Mouse (Mus musculus): Measurements from ENCODE around the gene Ankrd33b. TPM values are rescaled to one million over a fixed set of nuclear protein-coding genes. Genes with fewer than 3 reads are reported as not detected.

The Ankrd33b gene
- total and polyA plus RNA-seq, 3 experiments, result 50.0 to 69.6 (median 60.3) TPM

DNA sequence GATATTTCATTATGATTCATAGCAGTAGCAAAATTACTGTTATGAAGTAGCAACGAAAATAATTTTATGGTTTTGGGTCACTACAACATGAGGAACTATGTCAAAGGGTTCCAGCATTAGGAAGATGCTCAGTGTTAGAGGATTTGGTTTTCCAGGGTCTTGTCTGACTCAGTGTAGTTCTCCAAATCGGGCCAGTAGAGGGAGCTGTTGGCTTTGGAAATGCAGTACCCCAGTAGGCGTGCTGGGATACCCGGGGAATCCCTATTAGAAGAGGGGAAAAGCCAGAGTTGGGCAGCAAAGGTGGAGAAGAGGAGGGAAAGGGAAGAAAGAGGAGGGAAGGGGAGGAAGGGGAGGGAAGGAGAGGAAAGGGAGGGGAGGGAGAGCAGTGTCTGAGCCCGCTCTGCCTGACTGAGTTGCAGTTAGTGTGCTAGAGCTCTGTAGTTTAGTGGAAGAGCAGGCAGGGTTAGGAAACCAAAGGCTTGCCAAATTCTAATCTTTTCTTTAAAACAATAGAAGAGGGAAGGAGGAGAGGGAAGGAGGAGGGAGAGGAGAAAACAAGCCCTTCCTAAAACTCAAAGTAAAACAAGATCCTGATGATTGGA lies 51.8 kb downstream of the Ankrd33b start (continued):
- TF ChIP-seq MXI1 (IDR thresholded peaks at IDR 0.05; ENCODE audit: low read depth, low read length) (no peak), MAZ (IDR thresholded peaks at IDR 0.05; ENCODE audit: low read depth, low read length) (peak; percentile 59; the same call in 1 of the 2 replicates), BHLHE40 (IDR thresholded peaks at IDR 0.05; ENCODE audit: low read depth, low read length) (peak; percentile 52), SIN3A (IDR thresholded peaks at IDR 0.05; ENCODE audit: low read length) (no peak), IRF4 (IDR thresholded peaks at IDR 0.05; ENCODE audit: low read depth, low read length) (peak; percentile 46; the same call in 1 of the 2 replicates), ELF1 (IDR thresholded peaks at IDR 0.05; ENCODE audit: low read depth, low read length) (no peak), ZC3H11A (IDR thresholded peaks at IDR 0.05; ENCODE audit: low read depth, low read length) (peak; percentile 55), CHD2 (IDR thresholded peaks at IDR 0.05; ENCODE audit: low read length) (no peak), USF1 (IDR thresholded peaks at IDR 0.05; ENCODE audit: low read depth, low read length) (no peak), CTCF (conservative IDR thresholded peaks at IDR 0.05 in 1 of 2, IDR thresholded peaks at IDR 0.05 in 1 of 2; ENCODE audit: low read depth in 2 of 2, low read length in 2 of 2) (peak; percentile 27 to 94; a peak in 3 of 4 replicates), ZKSCAN1 (IDR thresholded peaks at IDR 0.05; ENCODE audit: borderline replicate concordance, low read depth, low read length) (no peak), MAX (IDR thresholded peaks at IDR 0.05; ENCODE audit: low read length) (no peak), JUND (conservative IDR thresholded peaks at IDR 0.05; ENCODE audit: low read depth, low read length) (no peak; the same call in 1 of the 2 replicates)

DNA sequence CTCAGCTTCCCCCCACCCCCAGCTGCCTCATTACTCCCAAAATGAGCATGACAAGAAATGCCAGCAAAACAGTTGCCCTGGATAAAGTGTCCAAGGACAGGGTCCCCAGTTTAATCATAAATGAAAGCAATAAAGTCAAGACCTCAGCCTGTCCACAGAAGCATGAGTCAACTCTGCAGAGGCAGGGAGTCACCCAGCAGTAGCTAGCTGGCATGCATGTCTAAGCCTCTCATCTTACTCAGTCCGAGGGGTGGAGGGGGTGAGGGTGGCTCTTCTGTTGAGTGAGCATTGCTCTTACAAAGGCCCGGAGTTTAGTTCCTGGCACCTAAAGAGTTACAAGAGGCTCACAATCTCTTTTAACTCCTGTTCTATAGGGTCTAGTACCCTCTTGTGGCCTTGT lies 55.5 kb downstream of the Ankrd33b start:
- peaks cover 34% of the 10 kb centered on the region for H3K79me2 ChIP-seq (replicated peaks; ENCODE audit: control insufficient read depth, extremely low read depth, insufficient read depth, poor library complexity, severe bottlenecking)
- H3K9ac ChIP-seq (ENCODE audit: insufficient read depth, low read depth), result no peak overlapping the region
- no peak for DNase-seq (ENCODE audit: extremely low read depth)
- H3K27me3 ChIP-seq (replicated peaks), result no peaks in the 10 kb centered on the region
- H3K36me3 ChIP-seq (replicated peaks in 1 of 2; ENCODE audit: control insufficient read depth in 1 of 2, insufficient read depth in 1 of 2, low read length in 1 of 2), result peaks cover 61 to 85% of the 10 kb centered on the region in 2 experiments
- H3K4me1 ChIP-seq (ENCODE audit: control insufficient read depth in 1 of 2, insufficient read depth in 2 of 2), result peaks cover 6 to 61% of the 10 kb centered on the region in 2 experiments
- TF ChIP-seq BHLHE40 (IDR thresholded peaks at IDR 0.05; ENCODE audit: low read depth, low read length) (no peak), ZC3H11A (IDR thresholded peaks at IDR 0.05; ENCODE audit: low read depth, low read length) (no peak), TCF12 (IDR thresholded peaks at IDR 0.05; ENCODE audit: low read depth, low read length) (no peak), POLR2A (IDR thresholded peaks at IDR 0.05; ENCODE audit: low read depth, low read length) (no peak), E2F4 (IDR thresholded peaks at IDR 0.05; ENCODE audit: insufficient replicate concordance, low read depth, low read length) (no peak), USF2 (conservative IDR thresholded peaks at IDR 0.05; ENCODE audit: low read depth, low read length) (no peak), MXI1 (IDR thresholded peaks at IDR 0.05; ENCODE audit: low read depth, low read length) (no peak), HCFC1 (IDR thresholded peaks at IDR 0.05; ENCODE audit: low read depth, low read length) (no peak), ZMIZ1 (IDR thresholded peaks at IDR 0.05; ENCODE audit: low read depth, low read length) (no peak)
- peaks cover 2% of the 10 kb centered on the region for H3K9me3 ChIP-seq (replicated peaks; ENCODE audit: low read length)
- H3K4me2 ChIP-seq (ENCODE audit: insufficient read depth, low read depth, poor library complexity, severe bottlenecking), result no peak overlapping the region
- in situ Hi-C loops (cut with MboI; ENCODE audit: low pct_ligation_motif_present, low pct_unique_long_range_greater_than_20kb, low sequenced_read_pairs), result loop anchor here (5.0 kb wide), 1 partner anchor 275 kb away; no protein-coding TSS in a partner anchor
- H3K4me3 ChIP-seq (replicated peaks in 1 of 3; ENCODE audit: low read depth in 2 of 3, low read length in 2 of 3, poor library complexity in 1 of 3), result no peak overlapping the region
- no peak overlapping the region for H3K27ac ChIP-seq (ENCODE audit: insufficient read depth, low read depth)
- dilution Hi-C loops (cut with MboI; ENCODE audit: extremely low pct_ligation_motif_present, extremely low pct_unique_long_range_greater_than_20kb, low sequenced_read_pairs), result no loop called here
